Mouse (Mus musculus) kidney, adult 11 months (tissue): ENCODE measurements at regions not wholly inside any gene's neighbourhood (a gene's known extent, or its start where the extent isn't known, plus 50 kb on each side); places are given as distances from the start of the nearest gene placed in this dataset.
A peak's percentile ranks its signal among the peaks of the same experiment; 100 is the strongest.

Source experiments
- DNase-seq: peaks from one replicate; pipeline ENCODE4 v3.0.0; 2022

DNA sequence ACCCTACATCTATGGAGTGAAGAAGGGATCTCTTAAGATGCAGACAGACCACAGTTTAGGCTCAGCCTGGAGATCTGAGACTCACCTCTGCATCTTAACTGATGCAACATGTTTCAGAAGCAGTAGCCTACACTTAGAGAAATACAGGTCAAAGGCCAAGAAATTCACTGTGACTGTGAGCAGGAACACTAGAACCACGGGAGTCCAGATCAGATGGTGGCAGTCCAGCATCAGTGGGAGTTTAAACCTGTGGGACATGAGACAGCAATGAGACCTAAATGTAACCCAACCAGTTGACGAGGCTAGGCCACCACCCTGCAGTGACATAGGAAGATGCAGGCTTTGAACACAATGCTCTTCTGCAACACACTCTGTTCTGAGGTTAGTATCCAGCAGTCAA, 511.1 kb upstream of the Mgmt start:
- no peak for DNase-seq

DNA sequence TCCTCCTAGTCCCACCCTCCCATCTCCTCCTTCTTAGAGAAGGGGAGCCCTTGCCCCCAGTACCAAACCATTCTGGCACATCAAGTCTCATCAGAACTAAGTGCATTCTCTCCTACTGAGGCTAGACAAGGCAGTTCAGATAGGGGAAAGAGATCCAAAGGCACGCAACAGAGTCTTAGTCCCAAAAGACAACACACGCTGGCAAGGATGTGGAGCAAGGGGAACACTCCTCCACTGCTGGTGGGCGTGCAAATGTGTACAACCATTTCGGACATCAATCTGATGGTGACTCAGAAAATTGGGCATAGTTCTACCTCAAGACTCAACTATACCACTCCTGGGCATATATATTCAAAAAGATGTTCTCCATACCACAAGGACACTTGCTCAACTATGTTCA, 506.7 kb upstream of the Mgmt start:
- DNase-seq = no peak

DNA sequence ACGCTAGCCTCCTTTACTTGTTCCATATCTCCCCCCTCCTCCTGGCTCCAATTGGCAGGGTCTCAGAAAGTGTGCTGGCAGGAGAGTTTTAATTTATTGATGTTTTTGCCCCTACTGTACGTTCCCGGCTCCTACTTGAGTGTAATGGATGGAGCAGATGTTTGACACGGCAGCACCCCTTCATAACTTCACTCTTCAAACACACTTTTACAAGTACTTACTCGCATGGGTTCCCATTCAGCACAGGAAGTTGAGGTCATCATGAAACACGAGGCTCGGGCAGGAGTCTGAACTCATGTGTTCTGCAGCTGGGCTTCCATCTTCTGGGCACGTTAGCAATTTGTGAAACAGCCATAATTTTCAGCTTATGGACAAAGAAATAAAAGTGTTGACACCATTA, 504.3 kb upstream of the Mgmt start:
- no peak for DNase-seq

DNA sequence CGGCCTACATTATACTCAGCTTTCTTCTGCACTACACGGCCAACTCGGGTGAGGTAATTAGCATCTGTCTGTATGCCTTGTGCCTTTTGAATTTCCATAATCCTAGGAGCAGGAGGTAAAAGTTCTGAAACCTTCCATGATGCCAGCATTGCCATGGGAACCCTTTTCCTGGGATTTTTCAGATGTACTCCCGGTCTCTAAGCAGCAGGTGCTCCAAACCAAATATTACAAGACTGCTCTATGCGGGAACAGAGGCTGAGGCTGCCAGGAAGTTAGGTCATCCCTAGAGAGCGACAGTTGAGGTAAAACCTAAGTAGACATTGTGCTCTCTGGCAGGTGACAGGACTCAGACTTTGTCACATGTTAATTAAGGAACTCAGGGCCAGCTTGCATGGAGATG, 501.0 kb upstream of the Mgmt start:
- no peak for DNase-seq

DNA sequence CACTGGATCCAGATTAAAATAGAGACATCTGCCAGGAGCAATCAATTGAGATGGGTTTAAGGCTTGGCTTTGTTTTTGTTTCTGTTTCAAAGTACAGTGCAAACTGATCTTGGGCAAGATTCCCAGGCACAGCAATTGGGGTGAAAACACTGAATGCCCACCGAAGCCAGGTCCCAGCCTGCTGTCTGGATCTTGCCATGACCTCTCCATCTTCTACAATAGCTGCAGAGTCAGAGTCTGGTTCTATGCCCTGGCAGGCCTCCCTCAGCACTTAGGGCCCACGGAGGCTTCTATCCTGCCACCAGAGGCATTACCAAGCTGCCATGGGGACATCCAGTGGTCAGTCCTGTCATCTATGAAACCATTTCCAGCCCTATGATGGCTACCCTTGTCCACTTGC, 498.6 kb upstream of the Mgmt start:
- no peak for DNase-seq

DNA sequence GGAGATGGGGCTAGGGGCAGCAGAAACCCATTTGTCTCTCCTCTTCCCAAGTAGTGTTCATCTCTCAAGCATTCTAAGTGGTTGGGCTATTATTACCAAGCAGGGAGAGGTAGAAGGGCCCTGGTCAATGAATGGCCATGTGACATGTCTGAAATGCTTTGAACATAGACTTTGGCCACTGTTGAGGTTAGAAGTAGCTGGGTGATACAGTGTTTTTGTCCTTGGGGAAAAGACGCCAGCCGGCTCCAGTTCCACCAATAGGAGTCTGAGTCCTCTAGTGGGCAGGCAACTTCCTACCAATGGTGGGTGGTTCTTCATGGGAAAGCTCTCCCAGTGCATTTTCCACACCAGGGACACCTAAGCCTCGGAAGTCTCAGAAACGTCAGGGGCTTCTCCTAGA, 497.3 kb upstream of the Mgmt start:
- peak; percentile 41 for DNase-seq

DNA sequence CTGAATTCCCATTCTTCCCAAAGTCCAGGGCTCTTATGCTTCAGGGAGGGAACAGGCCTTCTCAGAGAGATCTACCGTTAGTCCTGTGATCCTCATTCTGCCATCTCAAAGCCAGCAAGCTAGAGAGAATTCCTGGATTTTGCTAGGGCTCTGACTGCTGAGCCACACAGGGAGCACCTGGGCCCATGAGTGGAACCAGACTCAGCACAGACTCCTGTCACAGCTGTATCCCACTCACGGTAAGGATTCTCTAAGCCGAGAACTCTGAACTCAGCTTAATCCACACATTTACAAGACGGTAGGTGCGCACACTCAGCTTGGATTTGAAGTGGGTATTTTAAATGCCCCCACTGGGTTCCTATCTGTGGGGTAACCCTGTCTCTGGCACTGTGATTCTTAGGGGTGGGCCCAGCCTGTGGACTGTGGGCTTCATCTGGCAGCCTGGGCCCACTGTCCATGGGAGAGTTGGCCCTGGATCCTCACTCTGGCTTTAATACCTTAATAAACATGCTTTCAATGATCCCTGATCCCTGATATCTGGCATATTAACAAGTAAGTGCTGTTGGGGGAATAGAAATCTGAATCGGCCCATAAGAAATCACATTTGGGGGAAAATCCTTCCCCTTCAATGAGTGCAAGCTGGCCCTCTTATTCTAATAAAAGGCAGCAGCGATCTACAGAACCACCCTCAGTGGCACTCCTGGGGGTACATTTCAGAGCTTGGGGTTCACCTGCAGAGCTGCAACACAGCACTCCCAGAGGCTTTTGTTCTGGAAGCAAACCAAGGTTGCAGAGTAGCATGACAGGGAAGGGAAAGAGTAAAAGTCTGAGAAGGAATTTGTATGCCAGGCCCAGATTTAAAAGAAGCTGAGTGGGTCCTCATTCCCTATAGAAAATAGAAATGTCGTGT, 491.5 kb upstream of the Mgmt start:
- no peak for DNase-seq

DNA sequence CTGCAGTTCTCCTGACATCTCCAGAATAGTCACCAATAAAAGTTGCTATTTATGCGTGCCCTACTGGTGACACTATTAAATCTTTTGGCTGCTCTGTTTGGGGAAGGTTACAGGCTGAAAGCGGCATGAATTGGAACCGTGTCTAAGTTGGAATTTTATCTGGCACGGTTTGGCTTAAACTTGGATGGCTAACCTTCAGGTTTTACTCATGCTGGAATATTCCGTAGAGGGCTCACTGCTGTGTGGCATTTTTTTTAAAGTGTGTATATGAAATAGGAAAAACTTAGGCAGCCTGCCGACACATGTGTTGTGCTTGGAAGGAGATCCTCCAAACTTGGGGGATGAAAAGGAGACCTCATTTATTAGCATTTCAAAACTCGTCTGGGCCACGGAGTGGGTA, 489.0 kb upstream of the Mgmt start:
- DNase-seq = peak; percentile 33

DNA sequence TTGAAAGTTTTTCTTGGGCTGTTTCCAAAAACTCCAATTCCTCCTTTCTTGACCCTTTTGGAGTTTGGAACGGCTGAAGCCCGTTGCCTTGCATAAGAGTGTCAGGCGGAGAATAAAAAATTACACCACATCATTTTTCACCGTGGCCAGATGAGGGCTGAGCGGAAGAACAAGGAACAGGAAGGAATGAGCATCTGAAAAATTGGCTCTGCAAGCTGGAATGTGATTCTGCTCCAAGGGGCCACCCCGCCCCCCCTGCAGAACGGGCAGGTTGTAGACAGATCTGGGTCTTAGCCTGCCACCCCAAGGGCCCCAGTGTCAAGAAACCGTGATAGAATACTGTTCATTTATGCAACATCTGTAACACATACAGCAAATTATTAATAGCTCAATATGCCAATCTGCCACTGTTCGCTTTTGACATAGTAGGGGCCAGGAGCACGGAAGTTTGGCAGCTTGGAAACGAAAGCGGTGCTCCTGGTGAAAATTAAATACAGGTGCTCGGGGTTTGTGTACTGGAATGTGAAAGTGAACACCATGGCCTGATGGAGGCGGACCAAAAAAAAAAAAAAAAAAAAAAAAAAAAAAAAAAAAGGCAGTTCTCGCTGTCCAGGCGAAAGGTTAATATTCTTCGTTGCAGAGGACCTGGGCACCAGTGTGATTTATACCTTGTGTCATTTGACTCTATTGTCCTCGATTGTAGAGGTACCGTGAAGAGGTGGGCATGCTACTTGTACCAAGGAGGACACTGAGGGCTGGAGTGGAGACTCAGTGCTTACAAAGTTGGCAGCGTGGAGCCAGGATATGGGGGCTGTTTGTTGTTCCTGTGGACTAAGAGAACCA, 487.9 kb upstream of the Mgmt start:
- DNase-seq = peak; percentile 78

DNA sequence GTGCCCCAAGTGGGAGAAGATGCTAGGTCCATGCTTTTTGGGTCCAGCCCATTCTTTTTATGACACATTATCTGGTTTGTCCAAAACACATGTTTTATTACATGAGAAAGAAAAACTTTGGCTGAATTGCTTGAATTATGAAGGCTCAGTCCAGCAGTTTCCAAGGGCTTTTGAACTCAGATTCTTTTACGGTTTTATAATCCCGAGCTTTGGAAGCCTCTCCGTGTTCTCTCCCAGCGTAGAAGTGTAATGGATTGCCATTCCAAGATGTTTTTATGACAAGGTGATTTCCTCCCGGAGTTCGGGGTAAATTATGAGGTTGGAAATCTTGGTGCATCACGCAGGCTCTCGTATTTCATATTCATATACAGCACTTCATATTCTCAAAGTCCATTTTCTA, 479.6 kb upstream of the Mgmt start:
- no peak for DNase-seq

DNA sequence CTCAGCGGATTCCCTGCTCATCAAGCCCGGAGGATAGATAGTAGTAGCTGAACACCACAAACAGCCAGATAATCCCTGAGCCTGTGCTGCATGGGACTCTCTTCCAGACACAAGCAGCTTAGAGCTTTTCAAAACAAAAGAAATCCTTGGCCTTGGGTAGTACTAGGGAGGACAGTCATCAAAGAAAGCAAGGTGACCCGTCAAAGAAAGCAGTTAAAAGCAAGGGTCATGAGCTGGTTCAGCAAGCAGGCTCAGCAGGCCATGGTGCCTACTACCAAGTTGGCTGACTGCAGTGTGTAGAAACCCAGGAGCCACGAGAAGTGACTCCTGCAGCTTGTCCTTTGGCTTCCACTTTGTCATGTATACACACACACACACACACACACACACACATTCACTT, 477.1 kb upstream of the Mgmt start:
- no peak for DNase-seq

DNA sequence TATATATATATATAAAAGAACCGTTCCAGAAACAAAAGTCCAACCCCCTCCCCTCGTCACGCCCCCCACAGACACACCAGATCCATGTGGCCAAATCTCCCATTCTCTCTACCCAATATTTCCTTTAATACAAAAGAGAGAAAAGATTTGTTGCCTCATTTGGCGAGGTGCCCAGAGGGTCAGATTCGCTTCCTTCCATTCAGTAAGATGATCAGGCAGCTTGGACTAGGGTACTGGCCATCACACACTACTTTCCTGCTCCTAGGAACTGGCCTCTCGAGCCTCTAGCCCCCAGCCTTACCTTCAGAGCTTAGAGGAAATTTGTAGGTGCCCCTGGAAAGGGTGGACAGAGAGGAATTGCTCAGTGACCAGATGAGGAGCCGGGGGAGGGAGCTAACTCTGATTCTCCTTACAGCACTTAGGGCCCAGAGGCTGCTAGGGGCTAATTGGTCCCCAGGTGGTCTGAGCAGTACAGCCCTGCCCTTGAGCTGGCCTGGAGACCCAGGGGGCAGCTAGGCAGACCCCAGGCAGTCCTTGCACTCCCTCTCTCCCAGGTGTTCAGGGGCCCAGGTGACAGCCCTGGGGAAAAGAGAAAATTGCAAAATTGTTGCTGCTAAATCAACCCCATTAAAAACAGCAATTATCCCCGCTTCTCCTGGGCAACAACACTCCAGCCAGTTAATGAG, 470.4 kb upstream of the Mgmt start:
- DNase-seq = no peak

DNA sequence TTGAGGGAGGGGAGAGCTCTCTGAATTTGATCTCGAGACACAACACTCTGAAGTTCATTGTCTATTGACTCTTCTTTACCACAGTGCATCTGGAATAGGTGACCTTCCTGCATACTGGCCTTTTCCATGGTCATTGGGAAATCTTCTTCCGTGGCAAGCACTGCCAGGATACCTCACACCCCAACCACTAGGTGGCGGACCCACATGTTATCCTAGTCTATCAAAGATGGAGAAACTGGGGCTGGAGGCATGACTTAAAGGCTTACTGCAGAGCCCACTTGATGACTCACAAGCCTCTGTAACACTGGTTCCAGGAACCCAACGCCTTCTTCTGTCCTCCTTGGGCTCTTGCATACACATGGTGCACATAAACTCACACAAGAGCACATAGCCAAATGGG, 467.2 kb upstream of the Mgmt start:
- no peak for DNase-seq

DNA sequence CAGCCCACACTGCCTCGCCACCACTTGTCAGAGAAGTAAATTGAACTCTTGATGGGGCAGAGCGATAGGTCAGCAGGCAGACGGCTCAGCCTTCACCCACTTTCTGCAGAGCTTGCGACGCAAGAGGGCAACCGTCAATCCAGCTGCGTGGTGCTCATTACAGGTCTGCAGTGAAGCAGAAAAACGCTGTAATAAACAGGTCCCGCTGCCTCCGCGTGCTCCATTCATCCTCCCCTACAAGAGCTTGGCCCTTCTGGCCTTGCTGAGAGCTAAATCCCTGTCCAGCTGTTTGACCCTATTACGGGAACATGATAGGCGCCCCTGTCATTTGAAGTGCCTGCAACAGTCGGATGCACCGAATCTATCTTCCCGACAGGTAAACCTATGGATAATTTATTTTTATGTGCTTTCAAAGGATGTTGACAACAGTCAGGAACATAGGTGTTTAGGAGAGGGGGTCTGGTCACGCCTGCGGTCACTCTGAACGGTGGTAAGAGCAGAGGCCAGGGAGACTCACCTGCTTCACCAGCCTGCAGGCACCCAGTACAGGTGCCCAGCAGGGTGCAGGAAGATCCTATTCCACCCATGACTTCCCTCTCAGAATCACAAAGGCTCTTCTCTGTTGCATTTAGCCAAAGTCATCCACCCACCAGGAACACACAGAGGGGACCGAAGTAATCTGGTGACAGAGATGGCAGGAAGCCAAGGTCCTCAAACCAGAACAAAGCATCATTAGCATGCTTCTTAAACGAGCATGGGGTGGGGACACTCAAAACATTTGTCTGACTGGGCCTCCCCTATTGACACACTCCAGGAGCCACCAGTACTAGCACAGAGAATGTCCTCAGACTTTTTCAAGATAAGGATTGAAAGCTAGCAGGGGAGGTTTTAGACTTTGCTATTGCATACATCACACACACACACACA, 464.1 kb upstream of the Mgmt start:
- no peak for DNase-seq

DNA sequence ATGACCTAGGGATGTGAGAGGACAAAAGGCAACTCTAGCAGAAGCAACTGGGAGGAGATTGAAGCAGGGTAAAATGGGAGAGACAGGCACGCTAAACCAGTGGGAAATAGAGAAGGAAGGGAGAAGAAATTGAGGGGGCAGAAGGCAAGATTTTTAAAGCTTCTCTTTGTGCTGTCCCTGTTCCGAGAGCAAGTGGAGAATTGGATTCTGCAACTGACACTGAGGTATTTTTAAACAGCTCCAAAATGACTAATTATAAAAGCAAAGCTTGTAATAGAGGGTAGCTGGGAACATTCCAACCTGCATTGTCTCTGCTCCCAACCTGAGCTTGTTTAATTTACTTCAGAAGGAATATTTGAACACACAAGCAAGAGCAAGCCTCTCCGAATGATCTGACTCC, 460.7 kb upstream of the Mgmt start:
- DNase-seq = no peak

DNA sequence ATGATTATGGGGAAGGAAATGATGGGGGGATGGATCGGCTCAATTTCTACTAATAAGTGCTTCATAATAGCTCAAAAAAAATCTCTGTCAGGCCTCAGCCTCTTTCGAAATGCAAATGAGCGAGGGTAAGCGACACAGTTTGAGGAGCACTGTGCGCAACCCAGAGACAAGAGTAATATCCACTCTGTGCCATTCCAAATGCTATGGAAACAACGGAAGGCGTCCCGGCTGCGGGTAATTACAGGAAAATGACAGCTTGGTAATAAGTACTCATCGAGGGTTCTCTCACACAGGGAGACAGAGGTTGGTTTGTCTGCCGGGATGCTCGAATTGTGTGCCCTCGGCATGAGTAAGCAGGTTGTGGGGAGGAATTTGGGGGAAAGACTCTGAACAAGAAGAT, 459.9 kb upstream of the Mgmt start:
- DNase-seq = no peak

DNA sequence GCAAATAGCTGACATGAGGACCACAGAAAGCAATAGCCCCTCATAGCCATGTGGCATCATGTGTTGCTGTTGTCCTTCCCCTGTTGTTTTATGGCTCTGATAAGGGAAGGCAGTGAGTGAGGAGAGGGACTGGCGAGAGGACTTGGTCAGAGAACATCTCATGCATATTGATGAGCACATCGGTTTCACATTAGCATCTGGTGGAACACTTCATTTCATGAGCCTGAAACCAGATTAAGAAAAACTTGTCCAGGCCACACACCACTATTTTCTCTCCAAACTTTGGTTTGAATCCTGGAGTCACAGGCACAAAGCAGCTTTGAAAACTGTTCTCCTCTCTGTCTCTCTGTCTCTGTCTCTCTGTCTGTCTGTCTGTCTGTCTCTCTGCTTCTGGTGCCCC, 451.0 kb upstream of the Mgmt start:
- no peak for DNase-seq

DNA sequence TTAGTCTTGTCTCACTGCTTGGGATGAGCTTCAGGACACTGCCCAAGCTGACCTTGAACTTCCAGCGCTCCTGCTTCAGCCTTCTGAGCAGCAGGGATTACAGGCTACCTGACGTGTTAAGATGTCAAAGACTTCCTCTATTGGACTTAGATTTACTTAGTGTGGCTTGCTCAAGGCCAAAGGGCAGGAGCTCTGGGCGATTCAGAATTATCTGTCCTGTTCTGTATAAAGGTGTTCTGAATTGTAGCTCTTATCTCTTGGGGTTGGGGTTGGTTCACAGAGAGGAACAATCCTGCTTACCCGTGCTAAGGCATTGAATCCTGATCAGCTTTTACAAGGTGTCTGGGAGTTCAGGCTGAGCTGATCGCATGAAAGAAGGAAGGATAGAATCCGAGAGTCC, 449.3 kb upstream of the Mgmt start:
- no peak for DNase-seq

DNA sequence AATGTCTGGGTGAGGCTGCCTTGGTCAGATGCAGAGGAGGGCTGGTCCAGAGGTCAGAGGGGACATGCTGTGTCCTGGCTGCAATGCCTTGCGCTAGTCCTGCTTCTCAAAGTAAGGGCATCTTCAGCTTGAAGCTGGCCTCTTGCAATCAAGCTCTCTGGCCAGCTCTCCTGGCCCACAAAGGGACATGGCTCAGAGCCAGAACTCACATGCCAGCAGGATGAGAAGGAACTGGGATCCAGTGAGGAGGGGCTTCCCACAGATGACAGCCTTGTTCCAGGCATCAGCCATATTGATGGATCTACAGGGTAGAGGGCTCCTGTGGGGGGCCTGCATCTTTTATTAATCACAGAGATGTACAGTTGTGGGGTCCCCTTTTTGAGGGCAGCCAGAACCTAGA, 445.1 kb upstream of the Mgmt start:
- no peak for DNase-seq

DNA sequence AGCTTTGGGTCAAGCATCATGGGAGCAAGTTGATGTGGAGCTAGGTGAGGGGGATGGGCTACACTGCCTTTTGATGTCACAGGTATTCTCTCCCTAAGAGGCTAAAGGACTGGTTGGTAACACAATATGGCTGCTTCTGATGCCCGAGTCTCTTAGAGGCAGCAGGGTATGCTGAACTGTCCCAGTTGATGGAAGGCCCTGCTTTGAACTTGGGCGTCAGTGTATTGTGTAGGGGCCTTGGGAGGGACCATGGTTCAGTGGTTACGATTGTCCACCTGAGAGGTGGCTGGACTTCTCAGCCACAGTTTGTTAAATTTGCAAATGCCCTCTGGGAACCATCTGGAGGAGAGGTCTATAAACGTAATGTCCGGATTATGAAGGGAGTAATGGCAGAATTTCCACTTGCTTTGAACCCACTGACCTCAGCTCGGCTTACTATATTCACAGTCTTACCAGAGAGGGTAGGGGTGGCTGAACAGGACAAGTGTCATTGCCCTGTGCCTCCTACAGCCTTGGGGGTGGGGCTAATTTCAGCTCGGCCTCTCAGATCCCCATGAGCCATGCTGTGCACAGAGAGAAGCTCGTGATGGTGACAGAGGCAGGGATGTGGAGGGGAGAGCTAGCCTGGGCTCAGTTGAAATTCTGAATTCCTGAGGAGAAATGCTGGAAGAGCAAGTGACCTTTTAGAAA, 442.6 kb upstream of the Mgmt start:
- DNase-seq = peak; percentile 23

DNA sequence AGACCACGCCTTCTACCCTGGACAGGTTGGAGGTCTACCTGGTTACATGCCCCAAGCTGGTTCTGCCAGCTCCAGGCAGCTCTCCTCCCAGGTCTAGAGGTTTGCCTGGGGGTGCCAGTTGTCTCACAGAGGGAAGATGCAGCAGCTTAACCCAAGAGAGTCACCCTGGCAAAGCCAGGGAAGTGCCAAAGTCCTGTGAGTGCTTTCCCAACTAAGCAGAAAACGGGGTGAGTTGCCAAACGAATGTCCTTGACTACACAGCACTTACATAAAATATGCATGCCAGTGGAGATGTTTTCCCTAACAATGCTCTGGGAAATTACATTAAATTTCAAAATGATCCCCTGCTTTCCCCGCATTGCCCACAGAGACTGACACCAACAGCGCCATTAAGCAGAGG, 441.9 kb upstream of the Mgmt start:
- DNase-seq = peak; percentile 73

DNA sequence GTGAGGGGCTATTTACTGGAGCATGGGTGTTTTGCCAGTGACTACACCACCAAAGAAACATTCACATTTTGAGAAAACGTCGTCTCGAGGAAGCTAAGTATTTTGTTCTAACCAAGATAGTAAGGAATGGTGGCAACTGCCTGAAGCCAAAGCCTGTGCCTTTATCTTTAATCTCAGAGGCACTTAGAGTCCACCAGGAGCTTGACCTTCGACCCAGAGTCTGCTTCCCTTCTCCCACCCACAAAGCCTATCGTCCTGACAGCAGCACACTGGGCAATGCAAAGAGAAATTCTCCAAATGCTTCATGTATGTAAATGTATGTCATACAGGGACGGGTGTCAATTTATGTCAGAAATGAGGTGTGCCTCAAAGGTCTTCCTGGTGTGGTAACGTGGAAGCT, 437.2 kb upstream of the Mgmt start:
- no peak for DNase-seq
